Mouse (Mus musculus): ENCODE results near the gene Cda. TPM values are rescaled to one million over a fixed set of nuclear protein-coding genes. Genes with fewer than 3 reads are reported as not detected.

Gene Cda
- polyA plus RNA-seq, 1 experiment from 2014 or later, result 17.5 TPM

GRCm38 (mm10) chr4:138344891-138345545 lies 22.8 kb downstream of the Cda start:
- Histone ChIP-seq H3K27ac (ENCODE audit: low read depth) (no peak overlapping the region), H3K9me3 (ENCODE audit: control insufficient read depth, low read length) (no peaks in the 10 kb centered on the region), H3K4me3 (ENCODE audit: low read depth, low read length) (no peak overlapping the region), H3K27me3 (replicated peaks; ENCODE audit: control insufficient read depth, insufficient read depth, low read length) (no peaks in the 10 kb centered on the region), H3K4me1 (replicated peaks; ENCODE audit: control insufficient read depth, insufficient read depth, low read length) (peaks cover 2% of the 10 kb centered on the region; the same call in 1 of the 2 replicates), H3K36me3 (ENCODE audit: control insufficient read depth, insufficient read depth, low read length) (no peaks in the 10 kb centered on the region), H3K9ac (ENCODE audit: low read length) (no peak overlapping the region), H3K4me2 (ENCODE audit: low read length) (no peak overlapping the region)
- 81% methylated on average over 9 of the region's 9 CpGs for WGBS
- DNase-seq (ENCODE audit: low spot score), result no peak
- ATAC-seq (replicated peaks; ENCODE audit: low FRiP score, low TSS enrichment, low read depth), result no peak

- H3K4me2 ChIP-seq (ENCODE audit: low read length), result no peak overlapping the region
- peak overlapping the region; percentile 47; the same call in 1 of the 2 replicates for H3K27ac ChIP-seq (ENCODE audit: low read depth)
- H3K36me3 ChIP-seq (ENCODE audit: control insufficient read depth, insufficient read depth, low read length), result no peaks in the 10 kb centered on the region
- no peaks in the 10 kb centered on the region for H3K27me3 ChIP-seq (replicated peaks; ENCODE audit: control insufficient read depth, insufficient read depth, low read length)
- no peak overlapping the region for H3K4me3 ChIP-seq (ENCODE audit: low read depth, low read length)
- no peak overlapping the region for H3K9ac ChIP-seq (ENCODE audit: low read length)
- ATAC-seq (replicated peaks; ENCODE audit: low FRiP score, low TSS enrichment, low read depth), result no peak
- DNase-seq (ENCODE audit: low spot score), result no peak
- peaks cover 2% of the 10 kb centered on the region; the same call in 1 of the 2 replicates for H3K4me1 ChIP-seq (replicated peaks; ENCODE audit: control insufficient read depth, insufficient read depth, low read length)
- 70% methylated on average over 10 of the region's 10 CpGs for WGBS
- H3K9me3 ChIP-seq (ENCODE audit: control insufficient read depth, low read length), result no peaks in the 10 kb centered on the region
Observed at GRCm38 (mm10) chr4:138343341-138343837, 24.4 kb downstream of the Cda start.

GRCm38 (mm10) chr4:138342778-138343177 lies 25.0 kb downstream of the Cda start:
- no peak overlapping the region for H3K4me3 ChIP-seq (ENCODE audit: low read depth, low read length)
- H3K36me3 ChIP-seq (ENCODE audit: control insufficient read depth, insufficient read depth, low read length), result no peaks in the 10 kb centered on the region
- peaks cover 2% of the 10 kb centered on the region; the same call in 1 of the 2 replicates for H3K4me1 ChIP-seq (replicated peaks; ENCODE audit: control insufficient read depth, insufficient read depth, low read length)
- ATAC-seq (replicated peaks; ENCODE audit: low FRiP score, low TSS enrichment, low read depth), result peak; percentile 48; the same call in 1 of the 2 replicates
- no peak overlapping the region for H3K4me2 ChIP-seq (ENCODE audit: low read length)
- peak overlapping the region; percentile 47 for H3K27ac ChIP-seq (ENCODE audit: low read depth)
- no peak overlapping the region for H3K9ac ChIP-seq (ENCODE audit: low read length)
- 63% methylated on average over 6 of the region's 6 CpGs for WGBS
- no peak for DNase-seq (ENCODE audit: low spot score)
- H3K9me3 ChIP-seq (ENCODE audit: control insufficient read depth, low read length), result no peaks in the 10 kb centered on the region
- H3K27me3 ChIP-seq (replicated peaks; ENCODE audit: control insufficient read depth, insufficient read depth, low read length), result no peaks in the 10 kb centered on the region

- no peak for DNase-seq (ENCODE audit: low spot score)
- no peak for ATAC-seq (replicated peaks; ENCODE audit: low FRiP score, low TSS enrichment, low read depth)
- 78% methylated on average over 7 of the region's 7 CpGs for WGBS
- Histone ChIP-seq H3K4me2 (ENCODE audit: low read length) (no peak overlapping the region), H3K9me3 (ENCODE audit: control insufficient read depth, low read length) (no peaks in the 10 kb centered on the region), H3K36me3 (ENCODE audit: control insufficient read depth, insufficient read depth, low read length) (no peaks in the 10 kb centered on the region), H3K9ac (ENCODE audit: low read length) (no peak overlapping the region), H3K27ac (ENCODE audit: low read depth) (no peak overlapping the region), H3K4me1 (replicated peaks; ENCODE audit: control insufficient read depth, insufficient read depth, low read length) (peaks cover 2% of the 10 kb centered on the region; the same call in 1 of the 2 replicates), H3K27me3 (replicated peaks; ENCODE audit: control insufficient read depth, insufficient read depth, low read length) (no peaks in the 10 kb centered on the region), H3K4me3 (ENCODE audit: low read depth, low read length) (no peak overlapping the region)
Observed at GRCm38 (mm10) chr4:138342048-138342447, 25.7 kb downstream of the Cda start.

GRCm38 (mm10) chr4:138341393-138341792 lies 26.4 kb downstream of the Cda start:
- no peaks in the 10 kb centered on the region for H3K36me3 ChIP-seq (ENCODE audit: control insufficient read depth, insufficient read depth, low read length)
- H3K27ac ChIP-seq (ENCODE audit: low read depth), result no peak overlapping the region
- ATAC-seq (replicated peaks; ENCODE audit: low FRiP score, low TSS enrichment, low read depth) (no peak), DNase-seq (ENCODE audit: low spot score) (no peak)
- no peaks in the 10 kb centered on the region for H3K9me3 ChIP-seq (ENCODE audit: control insufficient read depth, low read length)
- no peak overlapping the region for H3K4me2 ChIP-seq (ENCODE audit: low read length)
- H3K4me1 ChIP-seq (replicated peaks; ENCODE audit: control insufficient read depth, insufficient read depth, low read length), result peaks cover 2% of the 10 kb centered on the region; the same call in 1 of the 2 replicates
- no peak overlapping the region for H3K9ac ChIP-seq (ENCODE audit: low read length)
- 64% methylated on average over 8 of the region's 8 CpGs for WGBS
- no peaks in the 10 kb centered on the region for H3K27me3 ChIP-seq (replicated peaks; ENCODE audit: control insufficient read depth, insufficient read depth, low read length)
- no peak overlapping the region for H3K4me3 ChIP-seq (ENCODE audit: low read depth, low read length)

GRCm38 (mm10) chr4:138339963-138340362 lies 27.8 kb downstream of the Cda start:
- DNase-seq (ENCODE audit: low spot score) (no peak), ATAC-seq (replicated peaks; ENCODE audit: low FRiP score, low TSS enrichment, low read depth) (no peak)
- WGBS, result 40% methylated on average over 4 of the region's 4 CpGs

GRCm38 (mm10) chr4:138337341-138337740 lies 30.5 kb downstream of the Cda start:
- Histone ChIP-seq H3K4me1 (replicated peaks; ENCODE audit: control insufficient read depth, insufficient read depth, low read length) (no peaks in the 10 kb centered on the region), H3K27ac (ENCODE audit: low read depth) (no peak overlapping the region), H3K4me3 (ENCODE audit: low read depth, low read length) (no peak overlapping the region), H3K9me3 (ENCODE audit: control insufficient read depth, low read length) (no peaks in the 10 kb centered on the region), H3K9ac (ENCODE audit: low read length) (no peak overlapping the region), H3K27me3 (replicated peaks; ENCODE audit: control insufficient read depth, insufficient read depth, low read length) (no peaks in the 10 kb centered on the region), H3K36me3 (ENCODE audit: control insufficient read depth, insufficient read depth, low read length) (no peaks in the 10 kb centered on the region), H3K4me2 (ENCODE audit: low read length) (no peak overlapping the region)
- ATAC-seq (replicated peaks; ENCODE audit: low FRiP score, low TSS enrichment, low read depth) (no peak), DNase-seq (ENCODE audit: low spot score) (no peak)
- WGBS, result 64% methylated on average over 9 of the region's 9 CpGs

More at GRCm38 (mm10) chr4:138339963-138340362, 27.8 kb downstream of the Cda start:
- H3K9ac ChIP-seq (ENCODE audit: low read length), result no peak overlapping the region
- H3K36me3 ChIP-seq (ENCODE audit: control insufficient read depth, insufficient read depth, low read length), result no peaks in the 10 kb centered on the region
- peaks cover 2% of the 10 kb centered on the region; the same call in 1 of the 2 replicates for H3K4me1 ChIP-seq (replicated peaks; ENCODE audit: control insufficient read depth, insufficient read depth, low read length)
- H3K9me3 ChIP-seq (ENCODE audit: control insufficient read depth, low read length), result no peaks in the 10 kb centered on the region
- H3K4me3 ChIP-seq (ENCODE audit: low read depth, low read length), result no peak overlapping the region
- H3K27me3 ChIP-seq (replicated peaks; ENCODE audit: control insufficient read depth, insufficient read depth, low read length), result no peaks in the 10 kb centered on the region
- no peak overlapping the region for H3K4me2 ChIP-seq (ENCODE audit: low read length)
- no peak overlapping the region for H3K27ac ChIP-seq (ENCODE audit: low read depth)

GRCm38 (mm10) chr4:138336876-138337275 lies 30.9 kb downstream of the Cda start:
- DNase-seq (ENCODE audit: low spot score), result no peak
- H3K4me1 ChIP-seq (replicated peaks; ENCODE audit: control insufficient read depth, insufficient read depth, low read length), result no peaks in the 10 kb centered on the region
- no peaks in the 10 kb centered on the region for H3K9me3 ChIP-seq (ENCODE audit: control insufficient read depth, low read length)
- 68% methylated on average over 5 of the region's 5 CpGs for WGBS
- H3K27ac ChIP-seq (ENCODE audit: low read depth), result no peak overlapping the region
- H3K9ac ChIP-seq (ENCODE audit: low read length), result no peak overlapping the region
- H3K36me3 ChIP-seq (ENCODE audit: control insufficient read depth, insufficient read depth, low read length), result no peaks in the 10 kb centered on the region
- ATAC-seq (replicated peaks; ENCODE audit: low FRiP score, low TSS enrichment, low read depth), result no peak
- no peak overlapping the region for H3K4me2 ChIP-seq (ENCODE audit: low read length)
- H3K27me3 ChIP-seq (replicated peaks; ENCODE audit: control insufficient read depth, insufficient read depth, low read length), result no peaks in the 10 kb centered on the region
- no peak overlapping the region for H3K4me3 ChIP-seq (ENCODE audit: low read depth, low read length)

GRCm38 (mm10) chr4:138335648-138336047 lies 32.1 kb downstream of the Cda start:
- H3K27ac ChIP-seq (ENCODE audit: low read depth), result no peak overlapping the region
- DNase-seq (ENCODE audit: low spot score) (no peak), ATAC-seq (replicated peaks; ENCODE audit: low FRiP score, low TSS enrichment, low read depth) (no peak)
- H3K4me2 ChIP-seq (ENCODE audit: low read length), result no peak overlapping the region
- H3K27me3 ChIP-seq (replicated peaks; ENCODE audit: control insufficient read depth, insufficient read depth, low read length), result no peaks in the 10 kb centered on the region
- no peak overlapping the region for H3K4me3 ChIP-seq (ENCODE audit: low read depth, low read length)
- H3K9me3 ChIP-seq (ENCODE audit: control insufficient read depth, low read length), result no peaks in the 10 kb centered on the region
- H3K9ac ChIP-seq (ENCODE audit: low read length), result no peak overlapping the region
- 80% methylated on average over 6 of the region's 6 CpGs for WGBS
- no peaks in the 10 kb centered on the region for H3K4me1 ChIP-seq (replicated peaks; ENCODE audit: control insufficient read depth, insufficient read depth, low read length)
- no peaks in the 10 kb centered on the region for H3K36me3 ChIP-seq (ENCODE audit: control insufficient read depth, insufficient read depth, low read length)
